20 mouse cellular contexts compared by ENCODE assay signal in genomic region chr5:31828747-31829146, GRCm38 (mm10).
"Had no signal": no experiment of that assay in that cellular context is flagged by ENCODE, and none has a peak within 500 bp of the region (broad histone marks: within the 10 kb centered on the region; RNA-seq: fewer than 3 reads in every experiment).

No protein-coding gene starts in this region.

- H3K27me3 ChIP-seq: lung, embryonic 15.5 days; midbrain, embryonic 12.5 days; neural tube, embryonic 13.5 days; neural tube, embryonic 15.5 days had no signal

- H3K27ac ChIP-seq: liver, embryonic 14.5 days; lung, embryonic 15.5 days; midbrain, embryonic 10.5 days; midbrain, embryonic 12.5 days; neural tube, embryonic 13.5 days; neural tube, embryonic 15.5 days had no signal

- H3K4me1 ChIP-seq: lung, embryonic 15.5 days; midbrain, embryonic 10.5 days; midbrain, embryonic 12.5 days; neural tube, embryonic 13.5 days; neural tube, embryonic 15.5 days had no signal

- H3K4me2 ChIP-seq: lung, embryonic 15.5 days; midbrain, embryonic 12.5 days; neural tube, embryonic 13.5 days; neural tube, embryonic 15.5 days had no signal

- DNase-seq: lung, adult 2 months; lung, postnatal 10 days; lung, postnatal 4 days; midbrain, embryonic 14.5 days; retina, postnatal 1 day; right cerebral cortex, adult 18-20 months; right cerebral cortex, postnatal 25 days; right cerebral cortex, postnatal 4 days; spleen, adult 18-20 months; thymus, adult 18-20 months; thymus, postnatal 14 days; thymus, postnatal 4 days had no signal

- H3K4me3 ChIP-seq: lung, embryonic 15.5 days; midbrain, embryonic 10.5 days; midbrain, embryonic 12.5 days; myocyte; neural tube, embryonic 13.5 days; neural tube, embryonic 15.5 days had no signal

- H3K9ac ChIP-seq: liver, embryonic 14.5 days; lung, embryonic 15.5 days; midbrain, embryonic 12.5 days; neural tube, embryonic 13.5 days; neural tube, embryonic 15.5 days had no signal

- ATAC-seq: midbrain, embryonic 16.5 days had no signal

- H3K9me3 ChIP-seq: lung, embryonic 15.5 days; midbrain, embryonic 10.5 days; midbrain, embryonic 12.5 days; neural tube, embryonic 13.5 days; neural tube, embryonic 15.5 days had no signal

- H3K36me3 ChIP-seq: lung, embryonic 15.5 days; midbrain, embryonic 10.5 days; midbrain, embryonic 12.5 days; neural tube, embryonic 13.5 days; neural tube, embryonic 15.5 days had no signal
